Mouse (Mus musculus) erythroblast, embryonic 14.5 days (primary cell): ENCODE results near the gene Hipk2.

Experiments used
- GATA1 ChIP-seq: IDR thresholded peaks from 2 replicates; pipeline ENCODE4 v1.6.1; 2012; ENCODE audit warnings: low read length, inconsistent platforms, mixed read lengths
- TAL1 ChIP-seq: IDR thresholded peaks from 3 replicates; pipeline ENCODE4 v1.6.1; 2012; ENCODE audit warnings: low read length, inconsistent platforms, mixed read lengths

DNA sequence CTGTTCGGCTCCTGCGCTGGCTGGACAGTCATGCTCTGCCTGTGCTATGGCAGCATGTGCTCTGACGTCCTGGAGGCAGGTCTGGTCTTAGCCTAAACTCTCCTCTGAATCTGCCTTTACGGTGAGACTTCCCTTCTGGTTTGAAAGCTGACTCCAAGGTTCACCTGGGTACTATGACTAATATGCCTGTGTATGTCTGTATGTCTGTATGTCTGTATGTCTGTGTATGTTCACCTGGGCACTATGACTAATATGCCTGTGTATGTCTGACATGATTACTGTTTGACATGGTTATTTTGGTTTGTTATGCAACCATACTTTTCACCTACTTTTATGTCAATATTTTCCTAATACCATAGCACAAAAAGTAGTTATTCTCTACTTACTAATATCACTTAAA lies 52.8 kb downstream of the Hipk2 start:
- TF ChIP-seq GATA1: no peak
- no peak for TF ChIP-seq TAL1
